Mouse (Mus musculus) heart, adult 8-10 months (tissue): ENCODE measurements around the gene Anxa9. TPM values are rescaled to one million over a fixed set of nuclear protein-coding genes. Genes with fewer than 3 reads are reported as not detected.
A peak's percentile ranks its signal among the peaks of the same experiment; 100 is the strongest.

Source experiments
- DNase-seq: peaks from one replicate; pipeline ENCODE4 v3.0.0; 2022; ENCODE audit warnings: low spot score
- total RNA-seq, 4 experiments: library from RNA; stranded (reverse); gene quantifications; 2 replicates each; pipeline ENCODE4 v1.2.4; 2022

The Anxa9 gene
- total RNA-seq, 4 experiments from 2014 or later: 0.52 to 1.5 (median 0.66) TPM; not detected in 1

DNA sequence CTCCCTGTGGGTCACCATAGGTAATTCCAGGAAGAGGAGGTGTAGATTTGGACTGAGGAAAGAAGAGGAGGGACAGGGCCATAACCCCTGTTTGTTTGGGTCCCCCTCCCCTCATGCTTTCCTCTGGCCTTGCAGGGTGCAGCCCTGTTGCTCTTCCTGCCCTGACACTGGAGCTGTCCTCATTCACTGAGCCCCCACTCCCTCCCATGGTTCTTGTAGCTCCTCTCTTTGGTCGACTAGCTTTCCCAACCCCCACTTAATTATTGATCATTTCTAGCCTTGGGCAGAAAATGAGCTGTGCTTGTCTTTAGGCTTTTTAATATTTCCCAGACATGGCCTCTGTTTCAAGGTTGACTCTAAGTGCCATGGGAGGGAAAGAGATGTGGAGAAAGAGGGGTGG, 22.9 kb downstream of the Anxa9 start:
- DNase-seq: no peak

DNA sequence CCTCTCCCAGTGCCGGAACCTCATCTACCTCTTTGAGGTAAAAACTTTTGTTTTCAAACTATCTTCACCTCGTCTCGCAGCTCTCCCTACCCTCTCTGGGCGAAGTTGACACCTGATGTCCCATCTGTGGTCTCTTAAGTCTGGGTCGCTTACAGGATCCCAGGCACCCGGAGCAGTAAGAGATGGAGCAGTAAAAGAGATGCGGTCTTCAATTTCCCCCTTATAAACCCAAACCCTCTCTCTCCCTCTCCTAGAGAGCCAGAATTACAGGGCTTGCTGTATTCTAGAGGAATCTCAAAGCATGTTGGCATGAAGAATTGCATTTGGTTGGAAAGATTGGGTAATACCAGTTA, 23.4 kb downstream of the Anxa9 start:
- peak; percentile 21 for DNase-seq

DNA sequence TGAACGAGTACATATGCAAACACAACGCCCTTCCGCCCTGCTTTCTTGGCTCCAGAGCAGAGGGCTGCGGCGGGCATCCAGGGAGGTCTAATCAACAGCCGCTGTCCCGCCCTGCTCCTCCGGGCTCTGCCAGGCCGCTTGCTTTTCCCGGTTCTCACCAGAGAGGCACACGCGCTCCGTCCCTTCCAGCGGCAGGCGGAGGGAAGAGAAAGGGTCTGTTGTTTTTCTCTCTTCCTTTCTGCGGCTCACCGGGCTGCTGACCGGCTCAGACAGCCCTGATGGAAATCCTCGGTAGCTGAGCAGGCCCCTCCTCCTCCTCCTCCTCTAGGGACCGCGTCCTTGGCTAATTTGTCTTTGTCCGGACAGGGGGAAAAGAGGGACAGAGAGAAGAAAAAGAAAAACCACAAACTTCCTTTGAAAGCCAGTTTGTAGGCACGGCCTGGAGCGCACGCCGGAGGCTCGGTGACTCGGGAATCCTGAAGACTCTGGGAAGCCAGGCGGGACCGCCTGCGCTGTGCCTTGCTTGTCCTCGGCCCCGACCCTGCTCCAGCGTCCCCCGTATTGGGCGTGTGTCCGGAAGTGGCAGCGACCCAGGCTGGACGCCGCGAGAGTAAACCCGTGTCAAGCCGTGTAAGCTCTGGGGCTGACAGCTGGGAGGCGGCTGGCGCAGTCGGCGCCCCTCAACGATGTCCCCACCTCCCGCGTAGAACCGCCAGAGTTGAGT, 23.9 kb downstream of the Anxa9 start:
- DNase-seq: peak; percentile 78

DNA sequence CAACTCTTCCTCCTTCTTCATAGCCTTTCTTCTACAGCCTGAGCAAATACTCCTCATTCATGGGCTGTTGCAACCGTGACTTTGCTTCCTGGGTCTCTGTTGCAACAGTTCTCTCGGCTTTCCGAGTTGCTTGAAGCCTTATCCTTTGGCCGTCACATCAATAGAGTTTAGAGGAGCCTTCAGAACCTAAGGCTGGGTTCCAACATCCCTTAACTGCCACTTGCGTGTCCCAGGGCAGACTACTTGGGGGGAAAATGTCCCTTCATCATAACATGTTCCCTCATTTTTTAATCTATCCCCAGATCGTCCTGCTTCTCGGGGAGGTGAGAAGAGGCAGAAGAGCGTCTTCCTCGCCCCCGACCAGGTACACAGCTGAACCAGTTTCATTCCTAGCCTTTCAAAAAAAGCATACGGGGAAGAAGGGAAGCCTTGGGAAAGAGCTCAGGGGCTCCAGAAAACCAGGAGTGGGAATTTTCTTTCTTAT, 24.6 kb downstream of the Anxa9 start:
- DNase-seq: peak; percentile 61

DNA sequence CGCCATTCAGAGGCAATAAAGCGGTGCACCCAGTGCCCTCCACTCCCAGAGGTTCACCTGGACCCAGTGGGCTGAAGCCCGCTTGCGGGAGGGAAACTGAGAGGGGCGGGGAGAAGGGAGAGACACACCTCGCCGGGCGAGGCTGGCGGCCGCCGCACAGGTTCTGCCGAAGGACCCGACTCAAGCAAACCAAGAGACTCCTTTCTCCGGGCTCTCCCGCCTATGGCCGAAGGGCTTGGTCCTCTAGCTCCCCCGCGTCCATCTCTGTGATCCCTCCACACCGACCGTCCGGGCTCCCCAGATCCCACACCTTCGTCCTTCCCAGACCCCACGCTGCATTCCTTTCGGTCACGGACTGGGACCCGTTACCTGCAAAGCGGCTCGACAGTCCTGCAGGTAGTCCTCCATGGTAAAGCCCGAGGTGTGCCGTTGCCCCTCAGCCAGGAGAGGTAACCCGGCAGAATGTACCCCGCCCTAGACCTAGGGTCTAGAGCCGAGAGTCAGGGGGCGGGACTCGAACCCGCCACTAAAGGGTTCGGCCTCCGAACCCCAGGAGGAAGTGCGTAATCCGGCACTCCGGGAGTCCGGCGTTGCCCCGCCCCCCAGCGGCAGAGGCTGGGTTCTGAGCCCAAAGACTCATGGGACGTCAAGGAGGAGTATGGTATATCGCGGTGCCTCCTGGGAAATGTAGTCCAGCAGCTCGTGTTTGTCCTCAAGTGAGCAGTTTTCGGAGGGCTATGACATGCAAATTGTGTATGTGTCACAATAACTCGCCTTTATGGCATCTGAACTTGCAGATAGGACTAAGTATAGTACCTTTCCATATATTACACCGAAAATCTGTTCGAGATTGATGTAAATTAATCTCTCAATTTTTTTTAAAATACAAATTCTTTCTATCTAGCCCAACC, 25.5 kb downstream of the Anxa9 start, which contains the start of the genes Mindy1 and Prune1:
Gene Mindy1 (plus strand): TSS at position 130 of the 911 bp plus-strand sequence.
Gene Prune1 (minus strand): TSS at position 861 of the 911 bp plus-strand sequence.
- peak; percentile 98 for DNase-seq

DNA sequence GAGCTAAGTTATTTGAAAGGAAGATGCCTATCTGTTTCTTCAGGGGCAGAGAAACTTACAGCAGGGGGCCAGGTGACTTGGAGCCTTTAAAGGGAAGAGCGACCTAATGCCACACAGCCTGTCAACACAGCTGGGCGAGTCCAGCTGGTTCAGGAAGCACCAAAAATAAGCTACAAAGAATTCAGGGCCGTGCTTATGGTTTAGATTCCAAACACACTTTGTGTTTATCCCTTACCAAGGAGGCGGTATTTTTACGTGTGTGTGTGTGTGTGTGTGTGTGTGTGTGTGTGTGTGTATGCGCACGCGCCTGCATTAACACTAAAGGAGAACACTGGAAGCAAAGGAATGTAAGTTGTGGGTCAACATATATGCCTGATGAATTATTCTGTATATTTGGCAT, 26.2 kb downstream of the Anxa9 start:
- DNase-seq: no peak

DNA sequence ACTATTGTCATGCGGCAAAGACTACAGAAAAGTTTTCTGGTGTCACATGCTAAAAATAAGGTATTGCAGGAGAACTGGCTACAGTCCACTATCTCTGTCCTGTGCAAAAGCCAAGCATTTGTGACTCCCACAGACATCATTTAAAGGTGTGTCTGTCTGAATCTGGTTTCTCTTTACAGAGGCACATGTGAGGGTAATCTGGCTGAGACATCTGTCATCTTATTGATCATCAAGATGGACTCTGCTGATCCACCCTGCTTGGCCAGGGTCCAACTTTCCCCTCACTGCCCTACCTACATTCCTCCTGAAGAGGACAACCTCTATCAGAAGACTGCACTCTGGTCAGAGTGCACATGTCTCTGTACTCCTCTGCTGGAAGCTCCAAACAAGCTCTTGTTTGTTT, 29.8 kb downstream of the Anxa9 start:
- DNase-seq: peak; percentile 37

DNA sequence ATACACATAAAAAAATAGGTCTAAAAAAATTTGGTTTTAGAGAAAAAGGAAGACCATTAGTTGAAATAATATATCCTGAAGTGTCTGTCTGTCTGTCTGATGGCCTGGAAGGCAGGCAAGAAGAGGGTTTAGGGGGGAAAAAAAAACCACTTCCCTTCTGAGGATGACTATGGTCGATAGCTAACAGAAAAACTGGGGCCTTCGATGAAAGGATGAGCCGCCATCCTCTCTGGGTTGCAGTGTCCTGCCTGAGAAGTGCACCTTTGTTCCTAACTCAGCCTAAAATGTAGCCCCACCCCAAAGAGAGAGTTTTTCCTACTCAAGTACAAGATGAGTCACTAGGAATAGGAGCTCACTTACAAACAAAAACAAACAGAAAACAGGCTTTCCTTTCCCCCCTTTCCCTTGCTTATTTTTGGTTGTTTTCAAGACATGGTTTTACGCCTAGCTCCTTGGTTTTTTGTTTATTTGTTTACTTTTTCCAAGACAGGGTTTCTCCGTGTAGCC, 30.5 kb downstream of the Anxa9 start:
- no peak for DNase-seq

DNA sequence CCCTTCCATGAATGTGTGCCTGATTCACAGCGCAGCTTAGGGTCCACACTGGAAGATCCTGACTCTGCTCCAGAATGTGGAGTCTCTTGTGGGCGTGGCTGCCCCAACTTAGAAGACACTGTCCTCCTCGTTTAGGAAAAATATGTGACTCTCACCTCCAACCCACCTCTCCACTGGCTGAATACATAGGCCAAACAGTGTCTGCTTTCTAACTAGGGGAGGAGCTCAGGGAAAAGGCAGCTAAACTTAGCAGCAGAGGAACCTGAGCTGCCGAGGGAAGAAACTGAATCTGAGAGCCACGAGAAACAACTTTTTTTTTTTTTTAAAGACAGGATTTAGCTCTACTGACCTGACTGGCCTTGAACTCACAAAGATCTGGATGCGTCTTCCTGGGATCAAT, 31.8 kb downstream of the Anxa9 start:
- DNase-seq: no peak

DNA sequence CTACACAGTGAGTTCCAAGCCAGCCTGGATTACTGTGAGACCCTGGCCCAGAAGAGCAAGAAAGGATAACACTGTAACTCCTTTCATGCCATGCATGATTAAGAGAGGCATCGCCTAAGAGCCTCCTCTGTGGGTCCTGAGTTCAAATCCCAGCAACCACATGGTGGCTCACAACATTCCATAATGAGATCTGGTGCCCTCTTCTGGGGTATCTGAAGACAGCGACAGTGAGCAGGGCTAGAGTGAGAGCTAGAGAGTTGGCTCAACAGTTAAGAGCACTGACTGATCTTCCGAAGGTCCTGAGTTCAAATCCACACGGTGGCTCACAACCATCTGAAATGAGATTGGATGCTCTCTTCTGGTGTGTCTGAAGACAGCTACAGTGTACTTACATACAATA, 32.5 kb downstream of the Anxa9 start:
- no peak for DNase-seq

DNA sequence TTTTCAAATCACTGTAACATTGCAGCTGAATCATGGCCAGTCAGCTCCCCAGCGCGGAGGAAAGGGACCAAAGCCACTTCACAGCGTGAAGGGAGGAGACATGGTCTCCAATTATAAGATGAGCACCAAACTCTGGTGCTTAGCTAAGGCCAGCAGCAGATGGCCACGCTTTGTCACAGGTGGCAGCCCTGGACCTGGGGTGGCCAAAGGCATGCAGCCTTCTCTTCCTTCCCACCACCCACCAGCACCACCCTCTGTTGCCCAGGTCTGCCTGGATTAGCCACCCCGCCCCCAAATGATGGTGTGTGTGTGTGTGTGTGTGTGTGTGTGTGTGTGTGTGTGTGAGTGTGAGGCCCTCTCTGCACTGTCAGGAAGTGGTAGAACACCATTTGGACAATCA, 33.5 kb downstream of the Anxa9 start:
- DNase-seq: no peak

DNA sequence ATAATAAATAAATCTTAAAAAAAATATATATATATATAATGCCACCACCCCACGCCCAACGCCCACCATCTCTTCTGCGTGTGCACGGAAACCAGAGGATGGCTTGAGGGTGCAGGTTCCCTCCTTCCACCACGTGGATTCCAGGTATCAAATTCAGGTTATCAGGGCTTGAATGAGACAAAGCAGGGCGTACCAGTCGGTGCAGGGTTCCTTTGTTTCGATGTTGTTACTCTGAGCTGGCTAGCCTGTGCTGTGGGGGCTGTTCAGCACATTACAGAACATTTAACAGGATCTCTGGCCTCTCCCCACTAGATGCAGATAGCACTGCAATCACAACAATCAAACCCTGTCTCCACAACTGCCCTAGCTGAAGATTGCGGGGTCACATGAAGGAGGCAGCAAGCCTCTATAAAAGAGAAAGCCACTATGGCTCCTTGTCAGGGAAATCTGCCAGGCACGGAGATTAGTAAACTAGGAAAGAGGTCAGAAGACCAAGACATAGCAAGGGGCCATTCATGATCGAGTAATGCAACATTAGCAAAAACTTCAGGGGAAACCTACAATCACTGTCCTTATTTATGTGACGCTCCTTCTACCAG, 36.1 kb downstream of the Anxa9 start:
- no peak for DNase-seq

DNA sequence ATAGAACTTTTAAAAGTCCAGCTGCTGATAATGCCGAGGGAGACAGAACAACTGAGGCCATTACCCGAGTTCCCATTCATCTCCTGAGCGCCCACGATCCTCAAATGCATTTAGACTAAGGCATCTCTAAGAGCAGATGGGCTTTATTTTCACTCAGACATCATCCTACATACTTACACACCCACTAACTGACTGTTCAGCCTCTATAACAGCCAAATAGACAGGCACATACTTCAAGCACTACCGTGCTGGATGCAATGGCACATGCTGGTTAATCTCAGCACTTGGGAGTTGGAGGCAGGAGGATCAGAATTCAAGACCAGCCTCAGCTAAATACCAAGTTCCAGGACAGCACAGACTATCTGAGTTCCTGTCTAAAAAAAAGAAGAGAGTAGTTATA, 37.2 kb downstream of the Anxa9 start:
- DNase-seq: no peak

DNA sequence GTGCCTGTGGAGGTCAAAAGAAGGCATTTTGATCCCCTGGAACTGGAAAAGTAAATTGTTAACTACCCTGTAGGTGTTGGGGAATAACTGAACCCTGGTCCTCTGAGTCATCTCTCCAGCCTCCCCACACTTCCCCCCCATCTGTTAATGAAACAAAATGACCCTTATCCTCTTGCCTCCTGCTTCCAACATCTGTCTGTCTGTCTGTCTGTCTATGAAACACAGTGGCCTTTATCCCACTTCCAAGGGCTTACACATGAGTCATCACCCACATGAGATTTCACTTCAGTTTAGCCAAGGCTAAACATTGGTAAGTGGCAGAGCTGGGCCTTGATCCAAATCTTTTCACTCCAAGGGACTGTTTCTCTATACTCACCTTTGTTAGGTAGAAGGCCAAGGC, 39.1 kb downstream of the Anxa9 start:
- no peak for DNase-seq

DNA sequence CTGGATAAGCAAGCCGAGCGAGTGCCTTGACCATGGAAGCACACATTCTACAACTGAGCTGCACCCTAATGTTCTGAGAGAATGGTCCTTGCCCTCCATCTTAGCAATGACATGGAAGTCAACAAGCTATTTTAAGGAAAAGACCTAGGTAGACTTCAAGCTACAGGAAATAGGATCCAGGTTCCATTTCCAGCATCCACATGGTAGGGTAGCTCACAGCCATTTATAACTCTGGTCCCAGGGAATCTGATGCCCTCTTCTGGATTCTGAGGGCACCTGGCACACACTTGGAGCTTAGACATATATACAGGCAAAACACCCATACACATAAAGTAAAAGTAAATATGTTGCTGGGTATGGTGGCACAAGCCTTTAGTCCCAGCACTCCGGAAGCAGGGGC, 40.9 kb downstream of the Anxa9 start:
- DNase-seq: no peak

DNA sequence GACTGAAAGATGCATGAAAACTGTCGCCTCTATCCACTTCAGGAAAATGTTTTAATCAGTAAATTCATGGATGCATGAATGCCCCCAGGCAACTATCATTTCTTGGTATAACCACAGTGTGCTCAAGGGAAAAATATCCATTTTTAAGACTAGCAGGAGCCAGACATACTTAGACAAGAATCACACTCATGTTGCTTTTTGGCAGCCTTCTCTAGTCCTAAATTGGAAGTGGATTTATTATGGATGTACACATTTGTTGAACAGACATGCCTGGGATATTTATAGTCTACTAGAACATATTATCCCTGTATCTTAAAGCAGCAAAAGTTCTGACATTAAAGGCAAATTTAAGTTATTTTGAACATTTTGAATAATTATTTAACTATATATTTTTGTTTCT, 42.3 kb downstream of the Anxa9 start:
- DNase-seq: no peak

DNA sequence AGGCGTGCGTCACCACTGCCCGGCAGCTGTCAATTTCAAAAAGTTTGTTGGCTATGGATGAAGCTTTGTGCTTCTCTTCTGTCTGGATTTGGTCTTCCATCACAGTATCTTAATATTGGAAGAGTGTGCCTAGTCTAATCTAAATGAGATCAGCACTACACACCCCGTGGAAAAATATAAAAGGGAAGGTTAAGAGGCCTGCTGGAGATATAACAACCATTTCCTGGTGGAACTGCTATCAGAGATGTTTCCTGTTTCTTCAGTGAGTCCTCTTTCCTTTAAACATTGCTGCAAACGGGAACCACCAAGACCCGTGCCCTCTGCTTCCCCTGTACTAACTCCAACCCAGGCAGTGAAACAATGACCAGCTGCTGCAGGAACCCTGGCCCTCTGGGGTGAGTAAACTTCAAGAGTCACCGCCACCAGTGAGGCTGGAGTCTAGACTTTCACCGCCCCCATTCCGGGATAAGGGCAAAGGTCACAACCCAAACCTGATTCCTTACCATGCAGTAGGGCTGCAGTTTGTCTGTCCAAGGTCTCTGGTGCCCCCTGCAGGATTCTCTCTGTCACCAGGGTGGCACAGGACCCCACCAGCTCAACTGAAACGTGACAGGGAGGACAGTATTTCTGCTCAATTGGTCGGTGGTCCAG, 43.8 kb downstream of the Anxa9 start:
- DNase-seq: peak; percentile 69

DNA sequence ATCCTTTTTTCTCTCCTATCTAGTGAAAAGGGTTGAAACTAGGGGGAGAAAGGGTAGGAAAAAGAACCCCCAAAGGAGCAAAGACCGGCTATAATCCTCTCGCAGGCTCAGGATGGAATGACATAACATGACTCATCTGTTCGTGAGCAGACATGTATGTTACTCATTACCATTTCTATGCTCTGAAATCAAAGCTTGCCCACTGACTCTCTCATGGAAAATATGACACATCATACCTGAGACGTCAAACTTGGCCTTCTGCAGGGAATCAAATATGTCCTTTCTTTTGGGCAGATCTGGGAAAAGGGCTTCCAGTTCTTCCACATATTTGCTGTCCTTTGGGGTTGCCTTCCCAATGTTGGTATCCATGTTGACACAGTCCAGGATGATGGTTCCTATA, 45.0 kb downstream of the Anxa9 start:
- DNase-seq: no peak

DNA sequence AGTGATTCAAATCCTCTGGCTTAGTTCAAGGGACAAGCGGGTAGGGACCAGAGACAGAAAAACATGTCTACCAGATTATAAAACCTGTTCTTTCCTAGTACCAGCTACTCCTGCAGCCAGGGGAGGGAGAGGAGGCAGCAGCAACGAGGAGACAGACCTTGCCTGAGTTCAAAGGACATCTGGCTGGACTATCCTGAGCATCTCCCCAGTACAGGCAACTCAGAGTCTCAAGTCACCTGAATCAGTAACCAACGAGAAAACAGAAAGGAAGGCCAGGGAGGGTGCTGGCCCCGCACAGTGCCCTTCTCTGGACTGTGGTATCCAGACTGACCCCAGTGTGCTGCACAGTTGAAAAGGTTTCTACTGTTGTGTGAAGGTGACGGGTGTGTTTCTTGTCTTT, 50.0 kb downstream of the Anxa9 start:
- no peak for DNase-seq

DNA sequence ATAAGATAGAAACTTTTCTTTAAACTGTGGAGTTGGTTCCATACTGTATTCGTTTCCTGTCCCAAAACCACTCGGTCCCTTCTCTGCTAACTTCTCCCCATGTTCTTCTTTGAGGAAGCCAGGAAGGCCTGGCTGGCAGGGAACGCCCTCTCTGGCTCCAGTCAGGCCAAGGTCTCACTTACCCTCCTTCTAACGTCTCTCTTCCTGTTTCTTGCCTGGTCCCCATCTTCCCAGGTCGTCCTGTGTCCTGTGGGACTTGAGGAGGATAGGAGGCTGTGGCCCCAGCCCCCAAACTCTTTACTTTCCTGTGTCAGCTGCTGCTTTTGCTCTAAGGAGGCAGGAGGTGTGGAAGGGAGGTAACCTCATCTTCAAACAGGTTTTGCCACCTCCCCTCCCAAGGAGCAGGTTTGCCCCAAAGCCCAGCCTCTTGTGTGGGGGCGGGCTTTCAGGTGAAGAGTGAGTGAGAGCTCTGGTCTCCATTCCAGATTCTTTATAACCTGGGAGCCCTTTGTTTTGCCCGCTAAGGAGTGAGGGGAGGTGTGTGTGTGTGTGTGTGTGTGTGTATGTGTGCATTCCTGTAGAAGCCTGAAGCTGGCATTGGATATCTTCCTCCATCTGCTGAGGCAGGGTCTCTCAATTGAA, 56.1 kb downstream of the Anxa9 start, which contains the start of gene Bnipl:
Gene Bnipl (minus strand): TSS at position 411 of the 642 bp plus-strand sequence.
- no peak for DNase-seq

DNA sequence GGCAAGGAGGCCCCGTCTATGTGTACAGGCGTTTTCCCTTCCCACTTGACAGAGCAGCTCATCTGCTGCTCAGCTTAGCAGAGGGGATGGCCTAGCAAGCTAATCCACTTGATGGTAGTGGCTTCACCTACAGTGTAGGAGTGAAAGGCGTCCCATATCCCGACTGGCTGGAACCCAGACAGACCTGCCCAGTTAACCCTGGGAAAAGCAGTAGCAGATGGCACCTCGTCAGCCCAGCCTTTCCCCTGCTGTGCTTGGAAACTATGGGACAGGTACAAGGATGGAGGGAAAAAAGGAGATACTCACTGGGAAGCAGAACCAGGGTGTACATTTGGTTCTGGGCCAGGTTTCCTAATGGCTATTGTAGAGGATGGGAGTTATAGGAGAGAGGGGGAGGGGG, 56.6 kb downstream of the Anxa9 start:
- no peak for DNase-seq
